Mouse (Mus musculus): ENCODE measurements around the gene Snx29. TPM values are rescaled to one million over a fixed set of nuclear protein-coding genes. Genes with fewer than 3 reads are reported as not detected.
A peak's percentile ranks its signal among the peaks of the same experiment; 100 is the strongest.

The Snx29 gene
- polyA plus RNA-seq, 1 experiment from 2014 or later: 4.0 TPM

DNA sequence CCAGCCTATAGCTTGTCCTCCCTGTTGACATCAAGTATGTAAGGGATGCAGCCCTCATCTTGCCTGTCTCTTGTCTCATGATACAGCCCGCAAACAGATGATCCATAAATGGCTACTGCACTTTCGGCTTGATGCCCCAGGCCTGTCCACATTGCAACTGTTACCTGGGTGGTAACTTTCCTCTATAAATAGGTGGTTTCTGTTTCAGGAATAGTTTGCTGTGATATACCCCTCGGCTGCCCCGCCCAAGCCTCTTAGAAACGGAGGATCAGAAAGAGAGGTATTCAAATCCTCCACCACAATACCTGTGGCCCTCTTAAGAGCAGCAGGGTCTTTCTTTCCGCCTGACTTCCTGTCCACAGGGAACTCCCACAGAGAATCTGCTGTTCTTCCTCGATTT lies 9.2 kb upstream of the Snx29 start, which contains the start of gene Tnfrsf17:
TSS of gene Tnfrsf17 (plus strand) at position 301 of the 400 bp plus-strand sequence.
- 55% methylated on average over 7 of the region's 7 CpGs for WGBS (ENCODE audit: insufficient replicate concordance)
- Histone ChIP-seq H3K4me1 (replicated peaks) (no peaks in the 10 kb centered on the region), H3K36me3 (replicated peaks) (no peaks in the 10 kb centered on the region), H3K9me3 (replicated peaks) (no peaks in the 10 kb centered on the region), H3K9ac (no peak within 1 kb of the TSS), H3K27ac (replicated peaks) (no peak within 1 kb of the TSS), H3K27me3 (no peaks in the 10 kb centered on the region), H3K4me2 (no peak within 1 kb of the TSS), H3K4me3 (replicated peaks) (no peak within 1 kb of the TSS)
- no peak for ATAC-seq (ENCODE audit: insufficient read depth)

DNA sequence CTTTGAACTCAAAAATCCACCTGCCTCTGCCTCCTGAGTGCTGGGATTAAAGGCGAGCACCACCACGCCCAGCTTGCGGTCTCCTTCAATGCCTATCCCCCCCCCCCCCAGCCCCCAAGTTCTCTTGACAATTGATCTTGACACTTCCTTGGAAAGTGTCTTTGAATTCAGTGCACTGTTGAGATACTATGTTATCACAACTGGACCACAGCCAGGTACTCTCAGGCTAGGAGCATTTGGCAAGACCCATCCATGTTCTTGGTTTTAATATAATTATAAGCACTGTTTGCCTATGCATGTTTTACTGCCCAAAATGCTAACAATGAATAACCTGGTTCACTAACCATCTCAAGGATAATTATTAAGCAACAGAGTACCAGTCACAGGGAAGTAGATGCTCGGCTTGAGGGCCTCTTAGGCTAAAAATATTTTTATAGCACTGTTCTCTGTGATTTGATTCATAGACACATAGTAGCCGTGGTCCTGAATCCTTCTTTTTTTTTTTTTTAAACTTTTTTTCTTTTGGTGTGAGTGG lies 6.9 kb upstream of the Snx29 start:
- Histone ChIP-seq H3K4me1 (replicated peaks) (no peaks in the 10 kb centered on the region), H3K27me3 (no peaks in the 10 kb centered on the region), H3K9me3 (replicated peaks) (no peaks in the 10 kb centered on the region), H3K9ac (no peak overlapping the region), H3K36me3 (replicated peaks) (no peaks in the 10 kb centered on the region), H3K27ac (replicated peaks) (no peak overlapping the region), H3K4me3 (replicated peaks) (no peak overlapping the region), H3K4me2 (no peak overlapping the region)
- 51% methylated on average over 5 of the region's 5 CpGs for WGBS (ENCODE audit: insufficient replicate concordance)
- ATAC-seq (ENCODE audit: insufficient read depth): no peak

DNA sequence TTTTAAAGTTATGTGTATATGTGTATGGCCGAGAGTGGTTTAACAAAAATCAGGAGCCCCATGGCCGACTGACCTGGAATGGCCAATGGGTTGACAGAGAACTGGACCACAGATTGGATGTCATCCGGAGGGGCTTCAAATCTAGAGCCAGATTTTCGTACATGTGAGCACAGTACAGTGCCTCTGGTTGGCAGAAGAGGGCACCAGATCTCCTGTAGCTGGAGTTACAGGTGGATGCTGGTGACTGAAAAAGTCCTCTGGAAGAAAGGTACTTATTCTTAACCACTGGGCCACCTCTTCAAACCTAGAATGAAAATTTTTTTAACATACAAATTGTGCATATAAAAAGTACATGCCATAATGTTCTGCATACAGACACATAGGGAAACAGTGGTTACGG lies 6.0 kb upstream of the Snx29 start:
- WGBS (ENCODE audit: insufficient replicate concordance): 51% methylated on average over 5 of the region's 5 CpGs
- no peak for ATAC-seq (ENCODE audit: insufficient read depth)
- no peak overlapping the region for H3K4me2 ChIP-seq
- H3K36me3 ChIP-seq (replicated peaks): no peaks in the 10 kb centered on the region
- no peak overlapping the region for H3K27ac ChIP-seq (replicated peaks)
- H3K9ac ChIP-seq: no peak overlapping the region
- no peak overlapping the region for H3K4me3 ChIP-seq (replicated peaks)
- H3K4me1 ChIP-seq (replicated peaks): no peaks in the 10 kb centered on the region
- no peaks in the 10 kb centered on the region for H3K9me3 ChIP-seq (replicated peaks)
- no peaks in the 10 kb centered on the region for H3K27me3 ChIP-seq

DNA sequence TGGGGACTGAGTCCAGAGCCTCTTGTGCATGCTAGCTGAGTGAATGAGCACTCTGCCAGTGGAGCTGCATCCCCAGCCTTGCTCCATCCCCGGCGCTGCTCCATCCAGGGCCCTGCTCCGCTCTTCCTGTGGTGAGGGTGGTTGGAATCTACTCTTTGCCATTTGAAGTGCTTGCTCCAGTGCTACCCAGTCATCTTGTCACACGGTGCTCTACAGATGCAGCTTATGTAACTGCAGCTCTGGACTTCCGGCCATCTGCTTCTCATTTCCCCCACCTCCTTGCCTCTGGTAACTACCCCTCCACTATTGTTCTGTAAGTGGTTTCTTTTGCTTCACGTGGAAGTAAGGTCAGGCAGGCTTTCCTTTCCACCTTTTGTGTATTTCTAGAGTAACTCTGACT lies 5.4 kb upstream of the Snx29 start:
- Histone ChIP-seq H3K4me1 (replicated peaks) (peaks cover 5% of the 10 kb centered on the region), H3K27me3 (no peaks in the 10 kb centered on the region), H3K4me2 (no peak overlapping the region), H3K4me3 (replicated peaks) (no peak overlapping the region), H3K9ac (no peak overlapping the region), H3K36me3 (replicated peaks) (no peaks in the 10 kb centered on the region), H3K27ac (replicated peaks) (no peak overlapping the region), H3K9me3 (replicated peaks) (no peaks in the 10 kb centered on the region)
- 28% methylated on average over 6 of the region's 6 CpGs for whole genome bisulfite sequencing (ENCODE audit: insufficient replicate concordance)
- no peak for ATAC-seq (ENCODE audit: insufficient read depth)

DNA sequence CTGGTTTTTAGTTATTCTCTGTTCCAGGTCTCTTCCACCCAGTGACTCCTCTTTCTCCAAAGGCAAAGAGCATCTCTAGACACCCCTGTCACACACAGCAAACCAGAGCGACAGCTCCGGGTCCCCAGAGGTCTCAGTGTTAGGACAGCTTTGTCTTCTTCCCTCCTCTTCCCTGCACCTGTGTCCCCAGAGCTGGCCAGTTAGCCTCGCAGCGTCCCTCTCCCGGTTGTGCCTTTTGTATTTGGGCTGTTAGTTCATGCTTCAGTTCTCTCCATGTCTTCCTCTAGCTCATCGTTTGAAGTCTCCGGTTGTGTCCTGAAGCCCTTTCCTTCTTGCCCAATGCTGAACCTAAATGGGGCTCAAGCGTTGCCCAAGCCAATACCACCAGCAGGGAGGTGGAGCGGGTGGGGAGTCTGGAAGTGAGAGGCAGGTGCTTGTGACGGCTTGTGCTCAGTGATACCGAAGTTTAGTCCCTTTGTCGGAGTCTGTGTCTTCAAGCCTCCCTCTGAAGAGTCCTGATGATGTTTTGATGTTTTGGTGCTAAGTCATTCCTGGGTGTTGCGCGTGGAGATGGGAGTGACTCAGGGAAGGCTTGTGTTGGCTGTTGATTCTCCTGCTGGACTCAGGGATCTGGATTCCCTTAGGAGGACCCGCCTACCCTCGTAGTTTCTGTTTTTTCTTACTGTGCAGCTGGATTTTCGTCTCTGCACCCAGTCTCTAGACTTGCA lies 780 bp downstream of the Snx29 start:
- Histone ChIP-seq H3K4me2 (peak overlapping the region; percentile 92), H3K4me3 (replicated peaks) (peak overlapping the region; percentile 90), H3K27ac (replicated peaks) (peak overlapping the region; percentile 87), H3K9me3 (replicated peaks) (no peaks in the 10 kb centered on the region), H3K36me3 (replicated peaks) (no peaks in the 10 kb centered on the region), H3K27me3 (no peaks in the 10 kb centered on the region), H3K4me1 (replicated peaks) (peaks cover 20% of the 10 kb centered on the region), H3K9ac (peak overlapping the region; percentile 87)
- peak; percentile 41 for ATAC-seq (ENCODE audit: insufficient read depth)
- whole genome bisulfite sequencing (ENCODE audit: insufficient replicate concordance): 8% methylated on average over 17 of the region's 17 CpGs

DNA sequence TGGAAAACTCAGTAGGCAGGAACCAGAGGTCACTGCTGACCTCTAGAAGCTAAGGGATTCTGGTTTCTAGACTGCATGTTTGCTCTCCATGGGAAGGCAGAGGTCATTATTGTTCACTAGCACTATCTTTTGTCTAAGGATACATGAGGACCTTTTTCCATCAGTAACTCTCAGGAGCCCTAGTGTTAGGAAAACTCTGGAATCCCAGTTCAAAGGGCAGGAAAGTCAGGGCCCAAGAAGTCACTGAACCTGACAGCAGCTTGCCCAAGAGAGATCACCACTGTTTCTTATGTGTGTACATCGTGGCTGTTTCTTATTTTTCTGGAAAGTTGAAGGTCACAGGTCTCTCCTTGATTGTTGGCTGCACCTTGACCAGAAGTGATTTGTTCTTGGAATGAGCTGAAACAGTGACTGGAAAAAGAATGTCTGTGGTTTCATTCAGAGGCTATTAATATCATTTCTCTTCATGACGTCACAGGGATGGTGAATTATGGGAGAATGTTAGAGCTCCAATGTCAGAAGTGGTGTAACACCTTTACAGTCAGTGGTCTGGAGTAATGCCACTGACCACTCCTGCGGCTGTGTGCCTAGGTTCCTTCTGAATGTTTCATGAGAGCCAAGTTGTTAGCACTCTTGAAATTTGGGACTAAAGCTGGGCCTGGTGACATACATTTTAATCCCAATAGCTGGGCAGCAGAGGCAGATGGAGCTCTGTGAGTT lies 7.5 kb downstream of the Snx29 start:
- Histone ChIP-seq H3K4me1 (replicated peaks) (no peaks in the 10 kb centered on the region), H3K36me3 (replicated peaks) (no peaks in the 10 kb centered on the region), H3K4me2 (no peak overlapping the region), H3K9ac (no peak overlapping the region), H3K27me3 (no peaks in the 10 kb centered on the region), H3K9me3 (replicated peaks) (no peaks in the 10 kb centered on the region), H3K27ac (replicated peaks) (no peak overlapping the region), H3K4me3 (replicated peaks) (no peak overlapping the region)
- ATAC-seq (ENCODE audit: insufficient read depth): no peak
- WGBS (ENCODE audit: insufficient replicate concordance): 63% methylated on average over 3 of the region's 3 CpGs

DNA sequence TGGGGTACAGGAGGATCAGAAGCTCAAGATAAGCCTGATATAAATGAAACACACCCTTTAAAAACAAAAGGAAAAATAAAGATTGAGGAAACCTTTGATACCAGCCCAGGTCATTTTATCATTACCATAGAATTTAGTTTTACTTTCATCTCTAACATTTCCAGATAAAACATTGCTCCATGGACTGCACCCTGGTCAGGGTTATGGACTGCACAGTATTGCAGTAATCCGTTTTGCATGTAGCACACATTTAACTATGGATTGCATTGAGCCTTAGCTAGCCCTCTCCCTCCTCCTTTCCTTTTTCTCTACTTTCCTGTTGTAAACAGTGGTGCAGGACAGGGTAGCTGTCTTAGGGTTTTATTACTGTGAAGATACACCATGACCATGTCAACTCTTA lies 8.3 kb downstream of the Snx29 start:
- Histone ChIP-seq H3K27ac (replicated peaks) (no peak overlapping the region), H3K9ac (no peak overlapping the region), H3K4me2 (no peak overlapping the region), H3K4me1 (replicated peaks) (no peaks in the 10 kb centered on the region), H3K9me3 (replicated peaks) (no peaks in the 10 kb centered on the region), H3K27me3 (no peaks in the 10 kb centered on the region), H3K4me3 (replicated peaks) (no peak overlapping the region), H3K36me3 (replicated peaks) (no peaks in the 10 kb centered on the region)
- ATAC-seq (ENCODE audit: insufficient read depth): no peak
- WGBS (ENCODE audit: insufficient replicate concordance): 63% methylated on average over 1 of the region's 1 CpGs

DNA sequence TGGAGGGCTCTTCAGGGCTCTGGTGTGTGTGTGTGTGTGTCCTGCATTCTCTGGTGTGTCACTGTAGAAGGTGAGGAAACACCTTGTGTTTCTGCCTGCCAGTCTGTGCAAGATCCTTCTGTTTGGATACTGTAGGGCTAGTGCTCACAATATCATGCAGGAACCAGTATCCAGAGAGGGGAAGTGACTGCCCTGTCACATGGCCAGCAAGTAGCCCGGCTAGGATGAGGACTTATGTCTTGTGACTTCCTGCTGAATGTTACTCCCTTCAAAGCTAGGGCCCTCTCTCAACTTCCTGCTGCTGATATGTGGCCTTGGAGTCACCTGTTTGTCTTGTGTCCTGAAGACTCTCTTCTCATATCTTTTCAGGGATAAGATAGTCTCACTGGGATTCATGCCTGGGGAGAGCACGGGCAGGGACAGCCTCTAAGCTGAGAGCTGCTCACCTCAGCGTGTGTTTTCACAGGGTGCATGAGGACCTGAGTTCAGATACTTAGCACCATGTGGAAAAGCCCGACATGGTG lies 20.6 kb downstream of the Snx29 start:
- Histone ChIP-seq H3K27me3 (no peaks in the 10 kb centered on the region), H3K27ac (replicated peaks) (no peak overlapping the region; the same call in 1 of the 2 replicates), H3K9ac (no peak overlapping the region), H3K36me3 (replicated peaks) (no peaks in the 10 kb centered on the region), H3K4me2 (no peak overlapping the region), H3K9me3 (replicated peaks) (no peaks in the 10 kb centered on the region), H3K4me3 (replicated peaks) (no peak overlapping the region), H3K4me1 (replicated peaks) (peaks cover 3% of the 10 kb centered on the region; the same call in 1 of the 2 replicates)
- ATAC-seq (ENCODE audit: insufficient read depth): peak; percentile 34
- 37% methylated on average over 4 of the region's 4 CpGs for WGBS (ENCODE audit: insufficient replicate concordance)

DNA sequence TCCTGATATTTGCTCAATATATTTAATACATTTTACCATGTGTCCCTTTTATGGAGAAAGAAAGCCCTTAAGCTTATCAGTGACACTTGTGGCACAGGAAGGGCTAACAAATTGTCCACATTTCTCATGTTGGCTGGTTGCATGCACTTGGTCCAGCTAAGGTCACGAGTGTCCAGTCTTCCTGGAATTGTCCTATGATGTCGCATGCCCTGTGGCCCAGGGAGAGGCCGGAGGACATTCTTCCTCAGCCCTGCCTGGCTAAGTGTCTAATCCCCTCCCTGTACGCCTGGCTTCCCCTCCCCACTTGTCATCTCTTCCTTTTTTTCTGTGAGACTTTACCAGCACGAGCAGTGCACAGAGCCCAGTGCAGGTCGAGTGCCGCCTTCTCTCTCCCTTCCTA lies 29.2 kb downstream of the Snx29 start:
- Histone ChIP-seq H3K9me3 (replicated peaks) (no peaks in the 10 kb centered on the region), H3K9ac (no peak overlapping the region), H3K27ac (replicated peaks) (no peak overlapping the region), H3K4me2 (no peak overlapping the region), H3K27me3 (no peaks in the 10 kb centered on the region), H3K36me3 (replicated peaks) (no peaks in the 10 kb centered on the region), H3K4me3 (replicated peaks) (no peak overlapping the region), H3K4me1 (replicated peaks) (no peaks in the 10 kb centered on the region)
- ATAC-seq (ENCODE audit: insufficient read depth): no peak
- 38% methylated on average over 7 of the region's 7 CpGs for WGBS (ENCODE audit: insufficient replicate concordance)

DNA sequence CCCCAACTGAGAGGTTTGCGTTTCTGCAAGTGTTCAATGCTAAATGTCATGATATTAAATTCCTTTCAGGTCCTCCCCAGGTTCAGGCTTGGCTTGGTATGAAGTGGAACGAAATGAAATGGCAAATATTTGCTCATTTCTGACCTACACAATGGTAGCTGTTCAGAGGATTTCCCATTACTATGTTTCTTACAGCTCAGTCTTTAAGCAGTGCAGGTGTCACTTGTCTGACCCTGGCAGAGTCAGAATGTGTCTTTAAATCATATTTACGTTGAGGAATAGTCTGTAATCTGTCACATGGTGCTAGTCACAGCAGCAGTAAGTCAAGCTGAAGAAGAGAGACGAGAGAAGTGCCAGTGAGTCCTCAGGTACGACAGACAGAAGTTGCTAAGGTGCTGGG lies 36.5 kb downstream of the Snx29 start:
- Histone ChIP-seq H3K9ac (no peak overlapping the region), H3K4me1 (replicated peaks) (no peaks in the 10 kb centered on the region), H3K27me3 (no peaks in the 10 kb centered on the region), H3K27ac (replicated peaks) (no peak overlapping the region), H3K36me3 (replicated peaks) (no peaks in the 10 kb centered on the region), H3K4me3 (replicated peaks) (no peak overlapping the region), H3K4me2 (no peak overlapping the region), H3K9me3 (replicated peaks) (no peaks in the 10 kb centered on the region)
- 59% methylated on average over 5 of the region's 5 CpGs for WGBS (ENCODE audit: insufficient replicate concordance)
- ATAC-seq (ENCODE audit: insufficient read depth): no peak

DNA sequence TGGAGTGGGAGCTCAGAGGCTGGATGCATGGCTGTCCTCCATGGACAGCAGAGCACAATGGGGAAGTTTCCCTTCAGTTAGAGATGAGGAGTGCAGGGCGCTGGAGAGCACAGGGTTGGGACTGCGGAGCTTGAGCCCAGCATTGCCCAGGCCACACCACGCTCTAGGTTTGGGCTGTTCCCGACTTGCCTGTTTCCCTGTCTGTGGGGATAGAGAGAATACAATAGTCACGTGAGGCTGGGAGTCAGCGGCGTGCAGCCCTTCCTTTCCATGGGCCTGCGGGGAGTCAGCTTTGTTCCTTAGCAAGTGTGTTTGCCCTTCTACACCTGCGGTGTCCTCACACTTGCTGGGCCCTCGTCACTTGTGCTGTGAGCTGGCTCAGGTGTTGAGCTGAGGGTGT lies 37.2 kb downstream of the Snx29 start:
- Histone ChIP-seq H3K4me2 (no peak overlapping the region), H3K4me1 (replicated peaks) (no peaks in the 10 kb centered on the region), H3K36me3 (replicated peaks) (no peaks in the 10 kb centered on the region), H3K27me3 (no peaks in the 10 kb centered on the region), H3K9me3 (replicated peaks) (no peaks in the 10 kb centered on the region), H3K27ac (replicated peaks) (no peak overlapping the region), H3K4me3 (replicated peaks) (no peak overlapping the region), H3K9ac (no peak overlapping the region)
- 68% methylated on average over 10 of the region's 10 CpGs for WGBS (ENCODE audit: insufficient replicate concordance)
- ATAC-seq (ENCODE audit: insufficient read depth): no peak

Measured in liver, embryonic 15.5 days (tissue).